ENCODE assay signal across 16 mouse cellular contexts in genomic region chr10:117690101-117690352, GRCm38 (mm10).
"Had no signal": no experiment of that assay in that cellular context is flagged by ENCODE, and none has a peak within 500 bp of the region (broad histone marks: within the 10 kb centered on the region; RNA-seq: fewer than 3 reads in every experiment).

No protein-coding gene starts in this region.

- DNase-seq: cerebellum, adult 9-10 months; cerebellum, adult 9-11 months; cerebellum, postnatal 10 days; cerebellum, postnatal 14 days; cerebellum, postnatal 25 days; cerebellum, postnatal 36 days; embryo, embryonic 11 days; forebrain, postnatal 0 days; gastrocnemius, adult 2 months; gastrocnemius, postnatal 10 days; gastrocnemius, postnatal 14 days; gastrocnemius, postnatal 25 days; gastrocnemius, postnatal 36 days; heart, adult 11 months; heart, adult 18-20 months; heart, adult 2 months had no signal
